In genomic region chr15:70744239-70744638, GRCm38 (mm10) we compare ENCODE assay signal across 27 mouse cellular contexts.
DNase-seq lines count a peak whose midpoint lies in the region; ATAC-seq and TF ChIP-seq lines count a peak whose summit lies in the region.
"Had no signal": no experiment of that assay in that cellular context is flagged by ENCODE, and none has a peak within 500 bp of the region (broad histone marks: within the 10 kb centered on the region; RNA-seq: fewer than 3 reads in every experiment).

No protein-coding gene starts in this region.

- H3K27ac ChIP-seq in forebrain, embryonic 14.5 days (ENCODE audit: low read depth, low read length), result no peak overlapping the region
- H3K27ac ChIP-seq in forebrain, embryonic 16.5 days (ENCODE audit: low read length), result no peak overlapping the region
- no peak overlapping the region for H3K27ac ChIP-seq in intestine, postnatal 0 days (ENCODE audit: low read depth, low read length)
- no peak overlapping the region for H3K27ac ChIP-seq in intestine, embryonic 15.5 days
- H3K27ac ChIP-seq in midbrain, embryonic 15.5 days, result no peak overlapping the region
- no peak overlapping the region for H3K27ac ChIP-seq in midbrain, embryonic 16.5 days (ENCODE audit: low read length)
- H3K27ac ChIP-seq: embryonic facial prominence, embryonic 13.5 days; forebrain, embryonic 12.5 days; hindbrain, embryonic 10.5 days; limb, embryonic 12.5 days; liver, embryonic 15.5 days; lung, embryonic 15.5 days had no signal

- ATAC-seq in forebrain, embryonic 14.5 days, result peak; percentile 65
- ATAC-seq in forebrain, embryonic 16.5 days, result no peak
- ATAC-seq in intestine, postnatal 0 days, result no peak
- no peak for ATAC-seq in intestine, embryonic 15.5 days
- 0 out of 2 replicates have a peak, but pooled peaks have one; percentile 71 for ATAC-seq in midbrain, embryonic 15.5 days (replicated peaks)
- no peak for ATAC-seq in midbrain, embryonic 16.5 days
- ATAC-seq: CD4-positive, CD25-positive, alpha-beta regulatory T cell, adult 4 months had no signal

- no peak overlapping the region for H3K4me3 ChIP-seq in forebrain, embryonic 14.5 days (ENCODE audit: low read depth, low read length)
- H3K4me3 ChIP-seq in forebrain, embryonic 16.5 days (replicated peaks; ENCODE audit: low read length), result no peak overlapping the region
- H3K4me3 ChIP-seq in intestine, postnatal 0 days (ENCODE audit: low read depth, low read length), result no peak overlapping the region
- no peak overlapping the region for H3K4me3 ChIP-seq in intestine, embryonic 15.5 days (replicated peaks)
- H3K4me3 ChIP-seq in midbrain, embryonic 15.5 days, result no peak overlapping the region
- H3K4me3 ChIP-seq in midbrain, embryonic 16.5 days (ENCODE audit: low read depth, low read length), result no peak overlapping the region
- H3K4me3 ChIP-seq: embryonic facial prominence, embryonic 13.5 days; erythroblast, embryonic 14.5 days; forebrain, embryonic 12.5 days; hindbrain, embryonic 10.5 days; limb, embryonic 12.5 days; liver, embryonic 15.5 days; lung, embryonic 15.5 days had no signal

- H3K9me3 ChIP-seq in forebrain, embryonic 14.5 days (replicated peaks; ENCODE audit: control insufficient read depth, low read length), result no peaks in the 10 kb centered on the region
- H3K9me3 ChIP-seq in forebrain, embryonic 16.5 days (ENCODE audit: control insufficient read depth, low read length), result no peaks in the 10 kb centered on the region
- no peaks in the 10 kb centered on the region for H3K9me3 ChIP-seq in intestine, postnatal 0 days (ENCODE audit: control insufficient read depth)
- no peaks in the 10 kb centered on the region for H3K9me3 ChIP-seq in intestine, embryonic 15.5 days
- no peaks in the 10 kb centered on the region for H3K9me3 ChIP-seq in midbrain, embryonic 15.5 days
- no peaks in the 10 kb centered on the region; the same call in 1 of the 2 replicates for H3K9me3 ChIP-seq in midbrain, embryonic 16.5 days (replicated peaks; ENCODE audit: control insufficient read depth, low read length, poor library complexity, severe bottlenecking)
- H3K9me3 ChIP-seq: embryonic facial prominence, embryonic 13.5 days; forebrain, embryonic 12.5 days; hindbrain, embryonic 10.5 days; liver, embryonic 15.5 days; lung, embryonic 15.5 days had no signal

- TF ChIP-seq CTCF in intestine, postnatal 0 days (IDR thresholded peaks at IDR 0.05; ENCODE audit: low read depth), result peak; percentile 18; the same call in 1 of the 2 replicates

- no peak overlapping the region for H3K9ac ChIP-seq in forebrain, embryonic 14.5 days (ENCODE audit: low read length)
- no peak overlapping the region for H3K9ac ChIP-seq in forebrain, embryonic 16.5 days (replicated peaks; ENCODE audit: low read depth, low read length)
- H3K9ac ChIP-seq in intestine, postnatal 0 days (ENCODE audit: low read depth, low read length), result no peak overlapping the region
- no peak overlapping the region for H3K9ac ChIP-seq in intestine, embryonic 15.5 days
- H3K9ac ChIP-seq in midbrain, embryonic 15.5 days, result no peak overlapping the region
- no peak overlapping the region for H3K9ac ChIP-seq in midbrain, embryonic 16.5 days (ENCODE audit: low read depth, low read length)
- H3K9ac ChIP-seq: embryonic facial prominence, embryonic 13.5 days; forebrain, embryonic 12.5 days; limb, embryonic 12.5 days; liver, embryonic 15.5 days; lung, embryonic 15.5 days had no signal

- no peaks in the 10 kb centered on the region for H3K27me3 ChIP-seq in forebrain, embryonic 14.5 days (replicated peaks; ENCODE audit: control insufficient read depth, insufficient read depth, low read length)
- no peaks in the 10 kb centered on the region for H3K27me3 ChIP-seq in forebrain, embryonic 16.5 days (replicated peaks; ENCODE audit: control insufficient read depth, insufficient read depth, low read length)
- no peaks in the 10 kb centered on the region for H3K27me3 ChIP-seq in intestine, postnatal 0 days (replicated peaks; ENCODE audit: control insufficient read depth, insufficient read depth, low read length)
- H3K27me3 ChIP-seq in intestine, embryonic 15.5 days (replicated peaks), result no peaks in the 10 kb centered on the region
- H3K27me3 ChIP-seq in midbrain, embryonic 15.5 days (replicated peaks), result no peaks in the 10 kb centered on the region
- no peaks in the 10 kb centered on the region for H3K27me3 ChIP-seq in midbrain, embryonic 16.5 days (ENCODE audit: control insufficient read depth, insufficient read depth, low read depth, low read length)
- H3K27me3 ChIP-seq: embryonic facial prominence, embryonic 13.5 days; forebrain, embryonic 12.5 days; limb, embryonic 12.5 days; liver, embryonic 15.5 days; lung, embryonic 15.5 days had no signal

- DNase-seq in forebrain, embryonic 14.5 days (ENCODE audit: low spot score), result peak; percentile 59
- DNase-seq in retina, postnatal 1 day, result peak; percentile 17
- DNase-seq: adrenal gland, postnatal 14 days; cerebellum, adult 18-20 months; cerebellum, postnatal 25 days; embryo, embryonic 11 days; gastrocnemius, postnatal 14 days; heart, postnatal 14 days; kidney, adult 18-20 months; kidney, postnatal 4 days; layer of hippocampus, adult 9-11 months; thymus, adult 2 months; thymus, postnatal 36 days had no signal

- H3K4me1 ChIP-seq in forebrain, embryonic 14.5 days (ENCODE audit: control insufficient read depth, insufficient read depth, low read length), result no peaks in the 10 kb centered on the region
- no peaks in the 10 kb centered on the region for H3K4me1 ChIP-seq in forebrain, embryonic 16.5 days (replicated peaks; ENCODE audit: control insufficient read depth, insufficient read depth, low read length)
- H3K4me1 ChIP-seq in intestine, postnatal 0 days (replicated peaks; ENCODE audit: control insufficient read depth, insufficient read depth, low read length), result no peaks in the 10 kb centered on the region
- no peaks in the 10 kb centered on the region for H3K4me1 ChIP-seq in intestine, embryonic 15.5 days (replicated peaks)
- no peaks in the 10 kb centered on the region for H3K4me1 ChIP-seq in midbrain, embryonic 15.5 days
- no peaks in the 10 kb centered on the region for H3K4me1 ChIP-seq in midbrain, embryonic 16.5 days (ENCODE audit: control insufficient read depth, insufficient read depth, low read length)
- H3K4me1 ChIP-seq: embryonic facial prominence, embryonic 13.5 days; forebrain, embryonic 12.5 days; hindbrain, embryonic 10.5 days; limb, embryonic 12.5 days; liver, embryonic 15.5 days; lung, embryonic 15.5 days had no signal

- H3K36me3 ChIP-seq in forebrain, embryonic 14.5 days (ENCODE audit: control insufficient read depth, insufficient read depth, low read length), result no peaks in the 10 kb centered on the region
- no peaks in the 10 kb centered on the region for H3K36me3 ChIP-seq in forebrain, embryonic 16.5 days (ENCODE audit: control insufficient read depth, insufficient read depth)
- no peaks in the 10 kb centered on the region for H3K36me3 ChIP-seq in intestine, postnatal 0 days (ENCODE audit: control insufficient read depth, insufficient read depth)
- no peaks in the 10 kb centered on the region for H3K36me3 ChIP-seq in intestine, embryonic 15.5 days
- H3K36me3 ChIP-seq in midbrain, embryonic 15.5 days (replicated peaks), result no peaks in the 10 kb centered on the region
- H3K36me3 ChIP-seq in midbrain, embryonic 16.5 days (ENCODE audit: control insufficient read depth, insufficient read depth, low read length), result no peaks in the 10 kb centered on the region
- H3K36me3 ChIP-seq: embryonic facial prominence, embryonic 13.5 days; forebrain, embryonic 12.5 days; hindbrain, embryonic 10.5 days; limb, embryonic 12.5 days; liver, embryonic 15.5 days; lung, embryonic 15.5 days had no signal

- no peak overlapping the region for H3K4me2 ChIP-seq in forebrain, embryonic 14.5 days (ENCODE audit: low read length)
- H3K4me2 ChIP-seq in forebrain, embryonic 16.5 days (ENCODE audit: low read length), result no peak overlapping the region
- no peak overlapping the region for H3K4me2 ChIP-seq in intestine, postnatal 0 days (replicated peaks; ENCODE audit: low read depth)
- H3K4me2 ChIP-seq in intestine, embryonic 15.5 days (replicated peaks), result no peak overlapping the region
- H3K4me2 ChIP-seq in midbrain, embryonic 15.5 days, result no peak overlapping the region
- H3K4me2 ChIP-seq in midbrain, embryonic 16.5 days (ENCODE audit: low read length), result no peak overlapping the region
- H3K4me2 ChIP-seq: embryonic facial prominence, embryonic 13.5 days; forebrain, embryonic 12.5 days; limb, embryonic 12.5 days; liver, embryonic 15.5 days; lung, embryonic 15.5 days; midbrain, embryonic 11.5 days had no signal

Comparison
In these comparisons a context has a peak if more than half of its experiments do, and no peak if none do; other contexts are left out.
1. ATAC-seq: peak in forebrain, embryonic 14.5 days (single experiment) and midbrain, embryonic 15.5 days (single experiment); none in forebrain, embryonic 16.5 days (single experiment), intestine, postnatal 0 days (single experiment), intestine, embryonic 15.5 days (single experiment) and midbrain, embryonic 16.5 days (single experiment).